Mouse (Mus musculus) E14TG2a.4 (cell line): ENCODE results near the gene Dnaic2.

ENCODE experiments used
- CTCF ChIP-seq: conservative IDR thresholded peaks from 2 replicates; pipeline ENCODE4 v1.5.1; 2014; ENCODE audit warnings: low read length
- NANOG ChIP-seq: IDR thresholded peaks from 2 replicates; pipeline ENCODE4 v1.6.1; 2014; ENCODE audit warnings: borderline replicate concordance, low read length, mixed read lengths
- POU5F1 ChIP-seq: IDR thresholded peaks from 2 replicates; pipeline ENCODE4 v1.6.1; 2014; ENCODE audit warnings: low read length, borderline replicate concordance

- TF ChIP-seq NANOG (no peak), CTCF (no peak), POU5F1 (no peak)
These were observed 68.1 kb downstream of the Dnaic2 start for GRCm38 (mm10) chr11:114795231-114795746.
